Mouse (Mus musculus) activated CD4-positive, CD25-positive, alpha-beta regulatory T cell, adult 4 months (primary cell): ENCODE results near the gene Actl6b. TPM values are rescaled to one million over a fixed set of nuclear protein-coding genes. Genes with fewer than 3 reads are reported as not detected.

Source experiments
- ATAC-seq: one replicate; pipeline ENCODE4 v1.8.0; 2017
- polyA plus RNA-seq, 2 experiments: library from polyadenylated mRNA; unstranded; fragments of 100-300 nt; shearing (Covaris generic); gene quantifications; one replicate each; pipeline ENCODE4 v1.2.1; 2017

The Actl6b gene
- not detected for polyA plus RNA-seq

DNA sequence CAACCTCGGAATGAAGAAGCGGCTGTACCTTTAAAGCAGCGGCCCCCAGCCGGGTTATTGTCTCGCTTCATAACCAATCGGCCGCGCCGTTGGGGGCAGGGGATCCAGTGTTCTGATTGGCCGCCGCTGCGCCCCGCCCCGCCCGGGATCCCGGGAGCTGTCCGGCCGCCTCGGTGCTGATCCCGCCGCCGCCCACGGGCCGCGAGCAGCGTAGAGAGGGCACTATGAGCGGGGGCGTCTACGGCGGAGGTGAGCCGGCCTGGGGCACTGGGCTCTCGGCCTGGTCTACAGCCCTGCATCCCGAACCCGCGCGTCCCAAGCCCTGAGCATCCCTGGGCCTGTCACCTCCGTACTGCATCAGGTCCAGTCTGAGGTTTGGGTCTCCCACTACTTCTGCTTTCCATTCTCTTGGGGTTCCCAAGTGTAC lies at the start of gene Actl6b:
Gene Actl6b (plus strand): TSS at position 107 of the 427 bp plus-strand sequence.
- ATAC-seq, result no peak

DNA sequence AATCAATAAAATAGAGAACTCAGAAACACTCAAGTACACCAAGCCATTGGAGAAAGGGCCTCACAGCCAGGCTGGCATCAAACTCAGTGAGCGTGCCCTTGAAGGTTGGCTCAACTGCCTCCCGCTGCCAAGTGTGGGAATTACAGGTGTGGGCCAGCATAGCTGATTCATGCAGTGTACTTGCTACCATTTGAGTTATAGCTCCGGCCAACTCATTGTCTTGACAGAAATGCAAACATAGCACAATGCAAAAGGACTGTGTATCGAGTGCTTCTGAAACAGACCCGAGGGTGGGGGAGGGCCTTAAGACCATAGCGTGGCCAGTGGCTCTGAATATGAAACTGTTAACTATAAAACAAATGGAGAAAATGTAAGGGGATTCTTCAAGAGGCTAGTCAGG lies 49.3 kb upstream of the Actl6b start:
- ATAC-seq, result no peak

DNA sequence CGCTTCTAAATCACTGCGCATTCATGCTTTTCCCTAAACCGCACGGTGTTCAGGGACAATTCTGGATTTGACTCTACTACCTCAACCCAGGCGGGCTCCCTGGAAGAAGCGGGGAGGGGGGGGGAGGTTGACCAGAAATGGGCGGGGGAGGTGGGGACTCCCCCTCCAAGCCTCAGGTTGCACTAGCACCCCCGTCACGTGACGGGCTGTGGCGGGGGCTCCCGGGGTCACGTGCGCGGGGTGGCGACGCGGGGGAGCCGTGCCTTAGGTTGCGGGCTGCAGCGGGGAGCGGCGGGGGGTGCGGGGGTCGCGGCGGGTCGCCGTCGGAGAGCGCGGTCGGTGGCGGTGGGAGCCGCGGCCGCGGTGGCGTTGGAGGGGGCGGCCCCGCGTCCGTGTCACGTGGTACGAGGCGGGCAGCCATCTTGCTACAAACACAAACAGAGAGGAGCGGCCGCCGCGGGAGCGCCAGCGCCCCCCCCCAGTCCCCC lies 43.3 kb upstream of the Actl6b start:
- peak; percentile 45 for ATAC-seq

DNA sequence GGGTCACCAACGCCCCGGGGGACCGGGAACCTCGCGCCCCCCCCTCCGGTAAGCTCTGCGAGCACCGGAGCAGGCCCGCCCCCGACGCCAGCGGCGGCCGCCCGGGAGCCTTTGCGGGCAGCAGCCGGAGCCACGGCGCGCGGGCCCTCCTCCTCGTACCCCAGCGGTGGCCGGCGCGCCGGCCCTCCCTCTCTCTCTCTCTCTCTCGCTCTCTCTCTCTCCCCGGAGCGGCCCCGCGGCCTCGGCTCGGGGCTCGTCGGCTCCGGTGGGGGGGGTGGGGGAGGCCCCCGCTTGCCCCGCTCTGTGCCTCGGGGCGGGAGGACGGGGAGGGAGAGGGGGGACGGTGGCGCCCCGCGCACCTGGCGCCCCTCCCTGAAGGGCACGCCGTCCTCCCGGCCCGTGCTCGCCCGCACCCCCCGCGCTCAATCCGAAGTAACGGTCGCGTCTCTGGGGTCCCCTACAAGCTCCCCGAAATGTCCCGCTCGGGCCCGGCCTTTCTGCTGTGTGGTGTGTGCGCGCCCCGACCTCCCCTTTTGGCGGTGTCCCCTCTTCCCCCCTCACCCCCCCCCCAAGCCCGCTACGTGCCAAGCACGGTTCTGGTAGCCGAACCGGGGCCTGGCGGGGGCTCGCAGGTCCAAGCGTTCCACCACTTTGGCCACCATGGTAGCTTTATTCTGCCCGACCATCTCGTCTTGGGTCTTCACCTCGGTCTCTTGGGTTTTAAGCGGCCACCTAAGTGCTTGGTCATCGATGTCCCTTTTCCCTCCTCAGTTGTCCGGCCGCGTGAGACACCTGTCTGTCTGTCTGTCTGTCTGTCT lies 42.5 kb upstream of the Actl6b start:
- peak; percentile 38 for ATAC-seq

DNA sequence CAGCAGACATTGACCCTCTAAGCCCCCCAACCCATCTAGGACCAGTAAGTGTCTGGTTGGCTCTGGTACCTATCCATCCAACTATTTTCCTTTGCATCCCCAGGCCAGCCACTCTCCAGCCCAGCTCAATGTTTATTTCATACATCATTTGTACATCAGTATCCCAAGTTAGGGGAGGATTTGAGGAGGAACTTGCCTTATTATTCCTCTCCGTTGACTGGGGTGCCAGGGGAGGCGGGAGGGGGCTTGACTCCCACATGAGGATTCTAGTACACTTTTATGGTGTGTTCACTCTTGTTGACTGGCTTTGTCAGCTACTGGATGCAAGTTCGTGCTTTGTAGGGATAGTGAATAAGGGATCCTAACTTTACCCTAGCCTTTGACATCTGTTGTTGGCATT lies 41.6 kb upstream of the Actl6b start:
- ATAC-seq, result no peak

DNA sequence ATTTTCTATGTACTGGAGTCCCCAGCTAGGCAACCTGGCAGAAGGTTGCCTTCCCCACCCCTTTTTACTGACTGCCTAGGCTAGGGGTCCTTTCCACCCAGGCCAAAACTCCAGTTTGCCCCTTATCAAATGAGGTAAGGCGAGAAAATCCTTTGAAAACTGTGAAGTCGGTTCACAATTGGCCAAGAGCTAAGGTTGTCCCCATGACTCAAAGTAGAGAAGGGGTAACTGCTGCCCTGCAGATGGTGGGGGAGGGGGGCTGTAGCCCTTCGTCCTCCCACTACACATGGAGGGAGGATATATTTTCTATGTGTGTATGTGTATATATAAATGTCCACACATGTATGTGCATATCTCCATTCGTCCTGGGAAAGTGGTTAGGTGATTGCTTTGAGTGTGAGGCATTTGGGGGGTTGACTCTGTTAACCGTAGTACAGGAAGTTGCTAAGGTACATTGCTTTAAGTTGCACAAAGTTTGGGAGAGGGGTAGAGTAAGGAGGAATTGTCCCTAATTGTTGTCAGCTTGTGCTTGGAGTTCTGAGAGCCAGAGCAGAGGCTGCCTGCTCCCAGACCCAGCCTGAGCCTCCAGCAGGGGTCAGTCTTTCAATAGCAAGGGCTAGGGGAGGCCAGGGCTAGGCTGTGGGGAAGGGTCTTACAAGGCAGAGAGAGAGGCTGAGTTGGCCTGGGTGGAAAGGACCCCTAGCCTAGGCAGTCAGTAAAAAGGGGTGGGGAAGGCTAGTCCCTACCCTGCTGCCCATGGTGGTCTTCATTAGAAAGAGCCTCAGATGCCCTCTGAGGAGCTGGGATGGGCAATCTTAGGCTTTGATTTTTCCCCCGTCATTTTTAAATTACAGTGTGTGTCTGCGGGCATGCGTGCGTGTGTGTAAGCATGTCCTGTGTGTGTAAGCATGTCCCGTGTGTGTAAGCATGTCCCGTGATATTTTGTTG lies 40.2 kb upstream of the Actl6b start:
- no peak for ATAC-seq

DNA sequence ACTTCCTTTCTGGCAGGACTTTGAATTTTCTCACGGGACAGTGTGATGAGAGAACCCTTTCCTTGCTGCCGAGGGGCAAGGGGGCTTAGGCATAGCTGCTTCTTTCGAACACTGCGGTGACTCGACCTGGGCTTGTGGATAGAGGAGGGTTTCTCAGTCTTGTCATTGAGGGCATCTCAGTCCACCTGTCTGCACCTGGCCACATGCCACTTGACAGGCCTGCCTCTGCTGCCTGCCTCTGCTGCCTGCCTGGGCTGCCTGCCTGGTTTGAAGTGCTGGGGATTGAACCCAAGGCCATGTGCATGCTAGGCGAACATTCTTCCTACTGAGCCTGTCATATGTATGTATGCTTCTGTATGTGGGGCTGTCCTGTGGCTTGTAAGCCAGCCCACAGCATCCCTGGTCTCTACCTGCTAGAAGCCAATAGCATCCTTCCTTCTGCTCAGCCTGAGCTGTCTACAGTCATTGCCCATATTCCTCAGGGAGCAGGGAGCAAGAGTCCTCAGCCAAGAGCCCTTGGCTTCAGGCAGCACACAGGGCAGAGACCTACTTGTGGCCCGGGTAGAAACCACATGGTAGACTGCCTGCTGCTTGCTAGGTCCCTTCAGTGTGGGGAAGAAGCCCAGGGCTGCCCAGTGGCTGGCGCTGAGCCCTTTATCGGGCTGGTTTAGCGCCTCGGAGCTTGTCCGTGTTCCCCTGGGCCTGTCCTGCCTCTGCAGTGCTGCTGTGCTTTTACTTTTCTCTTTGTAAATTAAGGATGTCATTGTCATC lies 39.2 kb upstream of the Actl6b start:
- ATAC-seq, result no peak

DNA sequence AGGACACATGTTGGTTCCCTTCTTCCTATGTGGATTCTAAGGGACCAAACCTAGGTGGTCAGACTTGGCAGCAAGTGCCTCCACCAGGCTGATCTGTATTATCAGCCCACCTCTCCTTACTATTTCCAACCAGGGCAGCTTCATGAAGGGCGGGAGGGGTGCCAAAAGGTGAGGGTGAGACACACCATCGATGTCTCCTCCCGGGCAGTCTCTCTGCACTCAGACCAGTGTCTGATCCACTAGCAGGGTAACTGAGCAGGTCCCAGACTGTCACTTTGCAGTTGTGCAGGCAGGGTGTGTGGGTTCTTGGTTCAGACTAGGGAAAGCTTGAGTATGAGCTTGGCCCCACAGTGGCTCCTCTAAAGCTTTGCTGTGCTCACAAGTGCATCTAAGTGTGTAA lies 38.5 kb upstream of the Actl6b start:
- ATAC-seq, result no peak

DNA sequence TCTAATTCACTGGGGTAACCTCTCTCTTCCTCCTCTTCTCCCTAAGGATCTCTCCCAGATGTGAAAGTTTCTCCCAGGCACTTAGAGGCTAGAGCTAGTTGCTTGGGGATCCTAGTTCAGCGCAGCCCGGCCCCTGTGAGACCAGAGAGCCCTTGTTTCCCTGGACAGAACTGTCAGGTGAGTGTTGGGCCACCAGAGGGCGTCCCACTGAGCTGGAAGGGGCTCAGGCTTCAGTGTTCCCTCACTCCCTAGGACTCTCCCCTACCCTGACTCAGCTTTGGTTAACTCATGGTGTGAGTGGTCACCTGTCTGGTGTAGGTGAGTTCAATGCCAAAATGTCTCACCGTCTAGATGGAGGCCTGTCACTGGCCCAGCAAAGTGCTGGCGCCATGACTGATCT lies 34.9 kb upstream of the Actl6b start, which contains the start of gene Gigyf1:
Gene Gigyf1 (plus strand): TSS at position 113 of the 400 bp plus-strand sequence.
- no peak for ATAC-seq

DNA sequence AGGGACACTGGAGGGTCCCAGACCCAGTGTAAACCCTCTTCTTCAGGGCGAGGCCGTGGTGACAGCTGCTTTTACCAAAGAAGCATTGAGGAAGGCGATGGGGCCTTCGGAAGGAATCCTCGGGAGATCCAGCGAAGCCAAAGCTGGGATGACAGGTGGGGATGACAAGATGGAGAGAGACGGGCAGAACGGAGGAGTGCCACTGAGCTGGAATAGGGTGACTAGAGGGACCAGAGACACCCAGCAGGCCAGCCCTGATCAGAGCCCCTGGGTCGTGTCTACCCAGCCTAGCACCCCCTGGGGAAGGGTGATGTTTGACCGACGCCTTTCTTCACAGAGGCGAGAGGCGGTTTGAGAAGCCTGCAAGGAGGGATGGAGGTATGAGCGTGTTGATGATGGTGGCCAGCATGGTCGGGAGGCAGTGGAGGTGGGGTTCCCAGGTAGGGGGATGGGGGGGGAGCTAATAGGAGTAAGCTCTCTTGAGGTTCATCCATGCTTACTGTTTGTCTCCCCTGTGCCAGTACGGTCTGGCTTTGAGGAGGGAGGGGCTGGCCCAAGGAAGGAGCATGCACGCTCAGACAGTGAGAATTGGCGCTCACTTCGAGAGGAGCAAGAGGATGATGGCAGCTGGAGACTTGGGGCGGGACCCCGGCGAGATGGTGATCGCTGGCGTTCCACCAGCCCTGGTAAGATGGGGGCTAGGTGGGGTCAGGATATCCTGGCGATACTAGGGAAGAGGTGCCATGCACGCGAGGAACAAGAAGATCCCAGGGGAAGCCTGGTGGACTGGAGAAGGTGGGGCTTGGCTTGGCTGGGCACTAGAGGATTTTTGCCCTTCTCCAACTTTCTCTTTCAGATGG lies 33.4 kb upstream of the Actl6b start:
- no peak for ATAC-seq

DNA sequence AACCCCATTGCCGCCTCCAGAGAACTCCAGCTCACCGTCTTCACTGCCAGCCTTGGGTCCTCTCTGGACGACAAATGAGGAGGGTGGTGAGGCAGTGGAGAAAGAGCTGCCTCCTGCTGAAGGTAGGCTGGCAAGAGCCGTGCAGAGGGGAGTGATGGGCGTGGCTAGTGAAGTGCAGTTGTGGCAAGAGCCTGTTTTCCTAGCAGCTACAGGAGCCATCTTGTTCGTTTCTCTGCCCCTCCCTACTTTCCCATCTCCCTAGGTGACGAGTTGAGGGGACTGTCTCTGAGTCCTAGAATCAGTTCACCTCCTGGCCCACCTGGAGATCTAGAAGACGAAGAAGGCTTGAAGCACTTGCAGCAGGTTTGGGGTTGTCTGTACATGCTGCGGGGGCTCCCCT lies 31.5 kb upstream of the Actl6b start:
- no peak for ATAC-seq

DNA sequence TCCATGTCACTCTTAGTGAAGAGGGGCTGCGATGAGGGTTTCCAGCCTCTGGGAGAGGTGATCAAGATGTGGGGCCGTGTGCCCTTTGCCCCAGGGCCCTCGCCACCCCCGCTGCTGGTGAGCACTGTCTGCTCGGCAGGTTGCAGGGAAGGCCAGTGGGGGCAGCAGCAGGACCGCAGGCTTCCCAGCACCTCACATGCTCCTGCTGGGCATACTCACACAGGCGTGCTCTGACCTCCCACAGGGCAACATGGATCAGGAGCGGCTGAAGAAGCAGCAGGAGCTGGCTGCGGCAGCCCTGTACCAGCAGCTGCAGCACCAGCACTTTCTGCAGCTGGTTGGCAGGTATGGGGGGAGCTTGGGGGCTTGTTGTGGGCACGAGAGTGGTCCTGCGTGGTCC lies 30.6 kb upstream of the Actl6b start:
- no peak for ATAC-seq

DNA sequence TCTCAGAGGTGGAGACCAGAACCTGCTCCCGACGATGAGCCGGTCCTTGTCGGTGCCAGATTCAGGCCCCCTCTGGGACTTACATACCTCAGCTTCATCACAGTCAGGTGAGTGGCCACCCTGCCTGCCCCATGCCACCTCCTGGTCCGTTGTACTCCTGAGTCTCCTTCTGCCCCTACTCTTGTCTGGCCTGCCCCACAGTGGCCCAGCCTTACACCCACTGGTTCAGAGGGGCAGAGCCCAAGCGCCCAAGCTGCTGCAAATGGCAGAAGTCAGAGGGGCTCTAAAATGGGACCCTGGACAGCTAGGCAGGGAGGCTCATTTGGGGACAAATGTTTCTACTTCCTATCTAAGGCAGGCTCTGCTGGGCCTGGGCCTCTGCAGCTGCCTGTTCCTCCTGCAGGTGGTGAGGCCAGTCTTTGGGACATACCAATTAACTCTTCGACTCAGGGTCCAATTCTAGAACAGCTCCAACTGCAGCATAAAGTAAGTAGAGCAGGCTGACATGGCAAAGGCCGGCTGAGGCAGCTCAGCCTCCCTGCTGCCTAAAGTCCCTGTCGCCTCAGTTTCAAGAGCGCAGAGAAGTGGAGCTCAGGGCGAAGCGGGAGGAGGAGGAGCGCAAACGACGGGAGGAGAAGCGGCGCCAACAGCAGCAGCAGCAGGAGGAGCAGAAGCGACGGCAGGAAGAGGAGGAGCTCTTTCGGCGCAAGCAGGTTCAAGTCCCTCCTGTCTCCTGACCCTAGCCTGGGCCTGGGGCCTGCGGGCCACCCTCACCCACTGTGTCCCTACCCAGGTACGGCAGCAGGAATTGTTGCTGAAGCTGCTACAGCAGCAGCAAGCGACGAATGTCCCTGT lies 29.7 kb upstream of the Actl6b start:
- no peak for ATAC-seq

DNA sequence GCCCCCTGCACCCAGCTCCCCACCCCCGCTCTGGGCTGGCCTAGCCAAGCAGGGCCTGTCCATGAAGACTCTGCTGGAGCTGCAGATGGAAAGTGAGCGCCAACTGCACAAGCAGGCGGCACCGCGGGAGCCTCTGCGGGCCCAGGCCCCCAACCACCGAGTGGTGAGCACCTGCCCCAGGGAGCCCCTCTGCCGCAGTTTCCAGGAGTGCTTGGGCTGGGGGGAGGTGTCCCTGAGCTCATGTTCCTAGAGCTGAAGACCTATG lies 29.1 kb upstream of the Actl6b start:
- ATAC-seq, result no peak

DNA sequence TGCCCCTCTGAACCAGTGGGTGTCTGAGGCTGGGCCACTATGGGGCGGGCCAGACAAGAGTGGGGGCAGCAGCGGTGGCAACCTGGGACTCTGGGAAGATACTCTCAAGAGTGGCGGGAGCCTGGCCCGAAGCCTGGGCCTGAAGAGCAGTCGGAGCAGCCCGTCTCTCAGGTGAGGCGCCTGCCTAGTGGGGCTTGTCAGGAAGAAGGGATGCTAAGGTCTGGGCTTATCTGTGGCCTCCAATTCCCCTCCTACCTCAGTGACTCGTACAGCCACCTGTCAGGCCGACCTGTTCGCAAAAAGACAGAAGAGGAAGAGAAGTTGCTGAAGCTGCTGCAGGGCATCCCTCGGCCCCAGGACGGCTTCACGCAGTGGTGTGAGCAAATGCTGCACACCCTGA lies 28.6 kb upstream of the Actl6b start:
- no peak for ATAC-seq

DNA sequence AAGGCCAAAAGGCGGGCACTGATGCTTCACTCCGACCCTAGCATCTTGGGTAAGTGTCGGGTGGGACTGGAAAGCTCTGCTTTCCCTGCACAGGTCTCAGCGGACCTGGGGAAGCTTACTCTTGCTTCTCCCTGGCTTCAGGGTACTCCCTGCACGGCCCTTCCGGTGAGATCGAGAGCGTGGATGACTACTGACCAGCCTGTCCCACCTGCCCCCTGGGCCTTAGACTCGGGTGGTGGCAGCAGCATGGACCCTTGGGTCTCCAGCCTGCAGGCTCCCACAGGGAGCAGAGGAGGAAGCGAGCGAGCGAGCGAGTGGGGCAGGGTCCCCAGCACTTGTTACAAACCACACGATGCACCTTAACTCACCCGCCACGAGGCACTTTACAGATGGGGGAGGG lies 27.8 kb upstream of the Actl6b start:
- ATAC-seq, result no peak

DNA sequence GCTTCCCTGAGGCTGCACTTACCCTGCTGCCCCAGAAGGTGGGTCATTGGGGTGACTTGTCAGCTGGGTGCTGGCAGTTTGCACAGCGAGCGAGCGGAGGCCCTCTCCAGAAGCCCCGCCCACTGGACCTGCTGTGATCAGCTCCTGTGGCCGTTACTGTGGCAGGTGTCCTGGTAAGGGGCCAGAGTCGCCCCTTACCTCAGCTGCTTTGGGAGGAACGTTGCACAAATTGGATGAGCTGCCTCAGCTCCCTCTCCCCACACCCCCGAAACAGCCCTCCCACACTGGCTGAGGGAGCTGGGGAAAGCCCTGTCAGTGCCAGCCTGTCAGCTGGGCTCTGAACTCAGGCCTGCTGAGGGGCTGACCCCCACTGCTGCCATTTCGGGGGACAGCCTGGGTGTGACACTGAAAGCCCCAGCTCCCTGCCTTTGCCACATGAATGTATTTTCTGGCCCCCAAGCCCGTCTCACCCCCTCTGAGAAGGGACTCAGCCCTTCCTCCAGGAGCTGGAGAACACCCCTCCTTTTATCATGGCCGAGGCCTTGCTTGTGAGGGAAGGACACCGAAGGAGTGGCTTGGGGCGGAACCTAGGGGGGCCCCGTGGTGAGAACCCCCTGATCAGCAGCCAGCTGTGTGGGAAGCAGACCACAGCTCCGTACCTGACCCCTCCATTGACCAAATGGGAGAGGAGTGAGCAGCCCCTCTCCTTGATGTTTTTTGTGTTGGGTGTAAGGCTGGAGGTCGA lies 27.0 kb upstream of the Actl6b start:
- no peak for ATAC-seq

DNA sequence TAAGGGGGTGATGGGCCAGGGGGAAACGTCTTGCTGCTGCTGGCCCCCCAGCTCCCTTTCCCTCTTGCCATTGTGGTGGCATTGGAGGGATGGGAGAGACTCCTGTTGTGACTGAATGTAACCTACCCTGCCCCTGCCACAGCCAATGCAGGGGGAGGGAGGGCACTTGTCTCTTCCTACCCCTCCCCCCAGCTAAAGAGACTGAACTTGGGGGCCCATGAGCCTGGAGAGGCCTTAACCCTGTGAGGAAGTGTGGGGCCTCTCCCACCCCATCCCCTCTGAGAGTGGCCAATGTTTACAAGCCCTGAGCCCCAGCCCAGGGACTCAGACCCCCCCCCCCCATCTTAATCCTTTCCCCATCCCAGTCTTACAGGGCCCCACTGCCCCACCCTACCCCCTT lies 25.9 kb upstream of the Actl6b start:
- no peak for ATAC-seq

DNA sequence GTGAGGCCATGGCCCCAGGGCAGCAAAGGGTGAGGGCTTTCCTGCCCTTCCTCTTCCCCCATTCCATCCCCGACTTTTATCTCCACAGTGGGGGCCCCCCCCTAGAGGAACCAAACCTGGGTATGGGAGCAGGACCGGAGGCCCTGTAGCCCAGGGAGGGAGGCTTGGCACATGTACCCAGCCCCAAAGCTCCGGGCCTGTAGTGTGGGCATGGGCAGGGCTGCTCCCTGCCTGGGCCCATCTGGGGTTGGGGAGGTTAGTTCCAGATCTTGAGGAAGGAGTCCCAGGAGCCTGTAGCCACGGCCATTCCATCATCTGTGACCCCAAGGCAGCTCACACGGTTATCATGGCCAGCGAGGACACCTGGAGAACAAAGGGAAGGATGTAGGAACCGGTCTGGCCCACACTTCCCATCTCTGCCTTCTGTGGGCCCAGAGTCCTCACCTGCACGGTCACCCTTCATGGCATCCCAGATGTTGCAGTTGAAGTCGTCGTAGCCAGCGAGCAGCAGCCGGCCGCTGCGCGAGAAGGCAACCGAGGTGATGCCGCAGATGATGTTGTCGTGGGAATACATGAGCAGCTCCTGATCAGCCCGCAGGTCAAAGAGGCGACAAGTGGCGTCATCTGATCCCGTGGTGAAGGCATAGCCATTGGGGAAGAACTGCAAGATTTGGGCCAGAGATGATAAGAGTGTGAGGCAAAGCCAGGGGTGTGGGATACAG lies 24.9 kb upstream of the Actl6b start:
- ATAC-seq, result no peak
